Mouse (Mus musculus) G1E (cell line): ENCODE measurements around the gene Gm20532.

Experiments used
- CTCF ChIP-seq: IDR thresholded peaks from 2 replicates; pipeline ENCODE4 v1.5.1; 2012; ENCODE audit warnings: low read depth, low read length, inconsistent platforms, mixed read lengths
- GATA1 ChIP-seq: IDR thresholded peaks from 2 replicates; pipeline ENCODE4 v1.6.1; 2012; ENCODE audit warnings: borderline replicate concordance, low read length, inconsistent platforms, mixed read lengths
- GATA2 ChIP-seq: IDR thresholded peaks from 2 replicates; pipeline ENCODE4 v1.6.1; 2012; ENCODE audit warnings: low read depth, low read length, inconsistent platforms, borderline replicate concordance
- POLR2AphosphoS5 ChIP-seq: IDR thresholded peaks from 2 replicates; pipeline ENCODE4 v1.6.1; 2012; ENCODE audit warnings: low read depth, low read length, inconsistent platforms; ENCODE audit not compliant: insufficient replicate concordance

- TF ChIP-seq CTCF = no peak
- no peak for TF ChIP-seq POLR2AphosphoS5
- TF ChIP-seq GATA2 = no peak
- no peak for TF ChIP-seq GATA1
These were observed 82.3 kb downstream of the Gm20532 start for GRCm38 (mm10) chr2:26668746-26669145.
